Mouse (Mus musculus) heart, postnatal 0 days (tissue): ENCODE measurements around the gene Med8.

Source experiments
- CTCF ChIP-seq: IDR thresholded peaks from 2 replicates; pipeline ENCODE4 v1.5.1; 2016; ENCODE audit warnings: antibody characterized with exemption, control low read depth, low read depth
- EP300 ChIP-seq: IDR thresholded peaks from 2 replicates; pipeline ENCODE4 v1.6.1; 2016; ENCODE audit warnings: antibody characterized with exemption, low read depth

DNA sequence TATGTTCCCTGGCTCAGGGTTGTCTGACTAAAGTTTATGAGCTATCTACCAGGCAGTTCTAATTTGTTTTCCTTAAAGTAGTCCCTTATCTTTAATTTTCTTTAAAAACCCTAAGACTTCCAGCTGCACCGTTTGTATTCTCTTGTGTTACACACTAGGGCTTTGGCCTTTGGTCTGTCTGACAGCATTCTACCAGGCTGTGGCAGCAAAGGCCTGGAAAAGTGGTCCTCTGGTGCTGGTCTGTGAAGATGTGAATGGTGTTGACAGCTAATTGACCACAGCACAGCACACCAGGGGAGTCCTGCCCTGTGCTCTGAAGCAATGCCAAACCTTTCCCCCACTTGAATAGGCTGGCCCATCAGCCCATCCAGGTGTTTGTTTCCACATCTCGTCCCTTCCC, 6.6 kb downstream of the Med8 start:
- TF ChIP-seq CTCF (0 out of 2 replicates have a peak, but pooled peaks have one; percentile 14), EP300 (no peak)
